Mouse (Mus musculus) limb, embryonic 12.5 days (tissue): ENCODE measurements around the gene Tmem262. TPM values are rescaled to one million over a fixed set of nuclear protein-coding genes. Genes with fewer than 3 reads are reported as not detected.

ENCODE experiments used
- ATAC-seq: fragments of 200-750 bp; cut with Nextera tagmentation; 2 replicates; pipeline ENCODE4 v1.8.0; 2017; ENCODE audit warnings: low read depth, moderate TSS enrichment; ENCODE audit not compliant: insufficient number of reproducible peaks, insufficient read depth, low FRiP score, low TSS enrichment
- H3K27ac ChIP-seq: fragments of 300-500 bp; sonication (generic); 2 replicates; pipeline ENCODE4 v1.5.1; 2016; ENCODE audit warnings: mild to moderate bottlenecking, moderate library complexity
- H3K27me3 ChIP-seq: fragments of 300-500 bp; sonication (generic); 2 replicates; pipeline ENCODE4 v1.6.1; 2016; ENCODE audit warnings: mild to moderate bottlenecking, moderate library complexity
- H3K36me3 ChIP-seq: fragments of 300-500 bp; sonication (generic); 2 replicates; pipeline ENCODE4 v1.6.1; 2016; ENCODE audit warnings: mild to moderate bottlenecking, moderate library complexity
- H3K4me1 ChIP-seq: fragments of 300-500 bp; sonication (generic); replicated peaks from 2 replicates; pipeline ENCODE4 v1.6.1; 2016
- H3K4me2 ChIP-seq: fragments of 300-500 bp; sonication (generic); 2 replicates; pipeline ENCODE4 v1.6.1; 2016; ENCODE audit warnings: mild to moderate bottlenecking, moderate library complexity
- H3K4me3 ChIP-seq: fragments of 300-500 bp; sonication (generic); replicated peaks from 2 replicates; pipeline ENCODE4 v1.5.1; 2016; ENCODE audit warnings: mild to moderate bottlenecking
- H3K9ac ChIP-seq: fragments of 300-500 bp; sonication (generic); replicated peaks from 2 replicates; pipeline ENCODE4 v1.6.1; 2016; ENCODE audit warnings: mild to moderate bottlenecking, moderate library complexity
- H3K9me3 ChIP-seq: fragments of 300-500 bp; sonication (generic); 2 replicates; pipeline ENCODE4 v1.6.1; 2016; ENCODE audit warnings: mild to moderate bottlenecking, moderate library complexity
- WGBS: fragments of 180-500 bp; shearing (Covaris S2); methylation state at CpG from one replicate; pipeline ENCODE4 v1.1.7; 2016; 5-methylcytosine and 5-hydroxymethylcytosine counted together
- polyA plus RNA-seq: library from polyadenylated mRNA; unstranded; fragments of >200 nt; fragmentation: Nextera tagmentation; extraction: Ambion mirVana; gene quantifications from 2 replicates; pipeline ENCODE4 v1.2.1, GENCODE M21; 2016

Tmem262 gene
- polyA plus RNA-seq, 1 experiment from 2014 or later, result not detected

GRCm38 (mm10) chr19:6061641-6062302 is 18.1 kb upstream of the Tmem262 start:
- H3K27me3 ChIP-seq, result no peaks in the 10 kb centered on the region
- H3K27ac ChIP-seq, result peak overlapping the region; percentile 92
- H3K9ac ChIP-seq, result peak overlapping the region; percentile 94
- 2% methylated on average over 44 of the region's 44 CpGs for WGBS
- peak overlapping the region; percentile 91 for H3K4me3 ChIP-seq
- H3K9me3 ChIP-seq, result no peaks in the 10 kb centered on the region
- H3K4me1 ChIP-seq, result peaks cover 28% of the 10 kb centered on the region
- H3K4me2 ChIP-seq, result peak overlapping the region; percentile 96
- ATAC-seq, result no peak
- peaks cover 20% of the 10 kb centered on the region for H3K36me3 ChIP-seq

DNA sequence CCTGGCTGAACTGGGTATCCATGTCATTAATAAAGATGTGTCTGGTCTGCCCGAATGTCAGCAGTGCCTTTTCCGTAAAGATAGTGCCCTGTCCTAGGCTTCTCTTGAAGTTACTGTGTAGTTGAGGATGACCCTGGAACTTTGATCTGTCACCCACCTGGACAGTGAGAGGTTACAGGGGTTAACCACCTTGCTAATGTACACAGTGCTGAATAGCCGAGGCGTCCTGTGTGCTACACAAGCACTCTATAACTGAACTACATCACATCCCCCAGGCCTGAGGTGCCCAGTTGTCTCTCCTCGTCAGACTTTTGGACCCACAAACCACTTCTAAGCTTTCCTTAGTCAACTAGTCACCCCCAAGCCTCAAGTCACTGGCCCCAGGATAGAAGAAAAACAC is 17.4 kb upstream of the Tmem262 start:
- no peak overlapping the region for H3K27ac ChIP-seq
- H3K4me1 ChIP-seq, result peaks cover 32% of the 10 kb centered on the region
- H3K9me3 ChIP-seq, result no peaks in the 10 kb centered on the region
- no peaks in the 10 kb centered on the region for H3K27me3 ChIP-seq
- peaks cover 20% of the 10 kb centered on the region for H3K36me3 ChIP-seq
- peak overlapping the region; percentile 94 for H3K9ac ChIP-seq
- peak overlapping the region; percentile 91 for H3K4me3 ChIP-seq
- H3K4me2 ChIP-seq, result peak overlapping the region; percentile 96
- WGBS, result 71% methylated on average over 5 of the region's 5 CpGs
- ATAC-seq, result no peak

- no peak overlapping the region for H3K9ac ChIP-seq
- no peak for ATAC-seq
- peak overlapping the region; percentile 96 for H3K4me2 ChIP-seq
- no peaks in the 10 kb centered on the region for H3K27me3 ChIP-seq
- H3K27ac ChIP-seq, result no peak overlapping the region
- 92% methylated on average over 6 of the region's 6 CpGs for WGBS
- no peak overlapping the region for H3K4me3 ChIP-seq
- peaks cover 20% of the 10 kb centered on the region for H3K36me3 ChIP-seq
- H3K4me1 ChIP-seq, result peaks cover 36% of the 10 kb centered on the region
- H3K9me3 ChIP-seq, result no peaks in the 10 kb centered on the region
Measured at GRCm38 (mm10) chr19:6063081-6063480, 16.8 kb upstream of the Tmem262 start.

DNA sequence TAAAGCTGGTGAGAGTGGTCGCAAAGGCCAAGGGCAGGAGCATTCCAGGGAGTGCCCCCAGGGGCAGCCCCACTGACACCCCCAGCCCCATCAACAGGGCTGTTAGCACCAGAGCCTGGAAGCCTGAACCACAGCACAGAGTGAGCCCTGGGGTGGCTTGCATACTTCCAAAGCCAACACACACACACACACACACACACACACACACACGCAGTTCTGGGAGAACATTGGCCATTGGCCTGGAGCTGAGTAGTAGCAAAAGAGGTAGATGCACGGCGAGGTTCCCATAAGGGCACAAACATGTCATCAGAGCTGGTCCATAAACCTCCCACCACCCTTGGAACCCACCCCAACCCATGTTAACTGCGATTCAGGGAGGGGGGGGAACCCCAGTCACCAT is 13.3 kb upstream of the Tmem262 start:
- peaks cover 34% of the 10 kb centered on the region for H3K4me1 ChIP-seq
- peaks cover 35% of the 10 kb centered on the region for H3K36me3 ChIP-seq
- 43% methylated on average over 5 of the region's 5 CpGs for WGBS
- H3K9ac ChIP-seq, result peak overlapping the region; percentile 62
- peak overlapping the region; percentile 50 for H3K4me3 ChIP-seq
- H3K9me3 ChIP-seq, result no peaks in the 10 kb centered on the region
- peak overlapping the region; percentile 80 for H3K27ac ChIP-seq
- H3K27me3 ChIP-seq, result no peaks in the 10 kb centered on the region
- ATAC-seq, result no peak
- H3K4me2 ChIP-seq, result peak overlapping the region; percentile 86

GRCm38 (mm10) chr19:6067011-6067723 is 12.7 kb upstream of the Tmem262 start:
- H3K4me2 ChIP-seq, result peak overlapping the region; percentile 86
- peaks cover 38% of the 10 kb centered on the region for H3K36me3 ChIP-seq
- no peaks in the 10 kb centered on the region for H3K27me3 ChIP-seq
- peak; percentile 38; the same call in 1 of the 2 replicates for ATAC-seq
- peaks cover 30% of the 10 kb centered on the region for H3K4me1 ChIP-seq
- peak overlapping the region; percentile 80 for H3K27ac ChIP-seq
- H3K4me3 ChIP-seq, result peak overlapping the region; percentile 50
- peak overlapping the region; percentile 62 for H3K9ac ChIP-seq
- H3K9me3 ChIP-seq, result no peaks in the 10 kb centered on the region
- WGBS, result 1% methylated on average over 30 of the region's 30 CpGs

GRCm38 (mm10) chr19:6067724-6068415 is 12.0 kb upstream of the Tmem262 start, which contains the start of gene Tm7sf2:
Tm7sf2 (minus strand) TSS chr19:6068373.
- WGBS, result 10% methylated on average over 33 of the region's 33 CpGs
- H3K4me1 ChIP-seq, result peaks cover 23% of the 10 kb centered on the region

GRCm38 (mm10) chr19:6068951-6069350 is 10.9 kb upstream of the Tmem262 start:
- Histone ChIP-seq H3K9ac (no peak overlapping the region; the same call in 1 of the 2 replicates), H3K4me2 (no peak overlapping the region), H3K27me3 (no peaks in the 10 kb centered on the region), H3K36me3 (peaks cover 50% of the 10 kb centered on the region), H3K4me1 (peaks cover 22% of the 10 kb centered on the region), H3K27ac (no peak overlapping the region), H3K9me3 (no peaks in the 10 kb centered on the region), H3K4me3 (no peak overlapping the region)
- 80% methylated on average over 4 of the region's 4 CpGs for WGBS
- no peak for ATAC-seq

More at GRCm38 (mm10) chr19:6067724-6068415, 12.0 kb upstream of the Tmem262 start, which contains the start of gene Tm7sf2:
- H3K27ac ChIP-seq, result peak within 1 kb of the TSS; percentile 80
- no peaks in the 10 kb centered on the region for H3K27me3 ChIP-seq
- no peaks in the 10 kb centered on the region for H3K9me3 ChIP-seq
- H3K9ac ChIP-seq, result peak within 1 kb of the TSS; percentile 62
- ATAC-seq, result peak; percentile 87
- peaks cover 43% of the 10 kb centered on the region for H3K36me3 ChIP-seq
- H3K4me2 ChIP-seq, result peak within 1 kb of the TSS; percentile 86
- peak within 1 kb of the TSS; percentile 50 for H3K4me3 ChIP-seq

GRCm38 (mm10) chr19:6069851-6070250 is 10.0 kb upstream of the Tmem262 start:
- Histone ChIP-seq H3K36me3 (peaks cover 59% of the 10 kb centered on the region), H3K4me3 (no peak overlapping the region), H3K4me2 (no peak overlapping the region), H3K27me3 (no peaks in the 10 kb centered on the region), H3K27ac (no peak overlapping the region), H3K9me3 (no peaks in the 10 kb centered on the region), H3K4me1 (peaks cover 22% of the 10 kb centered on the region), H3K9ac (no peak overlapping the region)
- WGBS, result 91% methylated on average over 10 of the region's 10 CpGs
- ATAC-seq, result no peak

DNA sequence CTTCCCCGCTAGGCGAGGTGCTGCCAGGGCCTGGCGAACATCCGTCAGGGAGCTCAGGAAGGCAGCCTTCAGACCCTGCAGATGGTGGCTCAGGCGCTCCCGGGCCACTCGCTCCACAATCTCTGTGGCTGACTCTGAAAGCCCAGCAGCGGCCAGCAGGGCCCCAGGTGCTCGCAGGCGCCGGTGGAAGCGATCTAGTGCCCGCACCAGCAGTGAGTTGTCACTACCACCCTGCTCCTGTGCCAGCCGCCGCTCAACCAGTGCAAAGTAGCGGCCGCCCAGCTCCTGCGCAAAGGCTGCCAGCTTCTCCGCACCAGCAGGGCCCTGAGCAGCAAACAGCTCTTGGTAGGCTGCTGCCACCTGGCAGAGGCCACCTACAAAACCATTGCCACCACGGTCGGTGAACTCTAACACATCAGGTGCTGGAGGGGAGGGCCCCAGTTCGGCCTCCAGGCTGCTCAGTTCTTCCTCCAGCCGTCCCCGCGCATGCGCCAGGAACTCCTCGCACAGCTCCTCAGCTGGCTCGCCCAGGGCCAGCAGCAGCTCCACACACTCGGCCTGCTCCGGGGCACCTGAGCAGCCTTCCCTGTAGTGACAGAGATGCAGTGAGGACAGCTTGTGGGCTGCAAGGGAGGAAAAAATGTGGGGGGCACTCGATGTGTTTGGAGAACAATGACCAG is 9.1 kb upstream of the Tmem262 start:
- peaks cover 63% of the 10 kb centered on the region for H3K36me3 ChIP-seq

DNA sequence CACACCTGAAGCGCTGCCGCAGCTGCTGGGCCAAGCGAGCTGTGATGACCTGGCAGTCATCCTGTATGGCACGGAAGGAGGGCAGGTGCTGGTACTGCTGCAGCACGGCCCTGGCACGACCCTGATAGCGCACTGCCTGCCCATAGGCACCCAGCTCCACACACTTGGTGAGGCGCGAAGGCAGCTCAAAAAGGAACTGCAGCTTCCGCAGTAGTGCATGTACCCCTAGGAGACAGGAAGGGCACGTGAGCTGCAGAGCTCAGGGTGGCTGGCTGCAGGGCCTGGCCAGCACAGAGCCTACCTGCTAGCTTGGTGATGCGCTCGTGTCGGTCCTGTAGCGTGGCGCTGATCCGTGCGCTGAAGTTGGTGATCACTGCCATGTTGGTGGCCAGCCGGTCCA is 8.6 kb upstream of the Tmem262 start:
- Histone ChIP-seq H3K4me2 (no peak overlapping the region), H3K9me3 (no peaks in the 10 kb centered on the region), H3K27me3 (no peaks in the 10 kb centered on the region), H3K4me3 (no peak overlapping the region), H3K9ac (no peak overlapping the region), H3K36me3 (peaks cover 63% of the 10 kb centered on the region), H3K4me1 (peaks cover 24% of the 10 kb centered on the region), H3K27ac (no peak overlapping the region)
- WGBS, result 91% methylated on average over 19 of the region's 19 CpGs
- no peak for ATAC-seq

More for the DNA sequence above, 9.1 kb upstream of the Tmem262 start:
- ATAC-seq, result no peak
- Histone ChIP-seq H3K4me1 (peaks cover 22% of the 10 kb centered on the region), H3K9me3 (no peaks in the 10 kb centered on the region), H3K27ac (no peak overlapping the region), H3K4me3 (no peak overlapping the region), H3K9ac (no peak overlapping the region), H3K27me3 (no peaks in the 10 kb centered on the region), H3K4me2 (no peak overlapping the region)
- WGBS, result 90% methylated on average over 31 of the region's 31 CpGs
